Mouse (Mus musculus) cerebellum, adult 2 months (tissue): ENCODE measurements around the gene Bloc1s3. TPM values are rescaled to one million over a fixed set of nuclear protein-coding genes. Genes with fewer than 3 reads are reported as not detected.

Source experiments
- DNase-seq, 2 experiments: peaks; one replicate each; pipeline ENCODE4 v3.0.0; 2021
- H3K27ac ChIP-seq: fragments of 200-500 bp; 2 replicates; pipeline ENCODE4 v1.5.1; 2012; ENCODE audit warnings: low read length, control low read depth, inconsistent platforms; ENCODE audit not compliant: insufficient read depth
- H3K27me3 ChIP-seq: fragments of 200-500 bp; 2 replicates; pipeline ENCODE4 v1.6.1; 2012; ENCODE audit warnings: inconsistent platforms, mild to moderate bottlenecking, low read length, moderate library complexity; ENCODE audit not compliant: control insufficient read depth, insufficient read depth
- H3K4me1 ChIP-seq: fragments of 200-500 bp; 2 replicates; pipeline ENCODE4 v1.6.1; 2011; ENCODE audit warnings: low read length; ENCODE audit not compliant: control insufficient read depth, insufficient read depth
- H3K4me3 ChIP-seq: fragments of 200-500 bp; replicated peaks from 2 replicates; pipeline ENCODE3; 2011; ENCODE audit warnings: mild to moderate bottlenecking, low read depth, low read length, control low read depth; ENCODE audit not compliant: insufficient read depth
- CTCF ChIP-seq: fragments of 200-500 bp; IDR thresholded peaks from 2 replicates; pipeline ENCODE4 v1.5.1; 2011; ENCODE audit warnings: low read depth, mild to moderate bottlenecking, control low read depth, low read length, moderate library complexity, borderline replicate concordance; ENCODE audit not compliant: insufficient read depth
- POLR2A ChIP-seq: fragments of 200-500 bp; IDR thresholded peaks from 2 replicates; pipeline ENCODE4 v1.6.1; 2011; ENCODE audit warnings: low read length, control low read depth, borderline replicate concordance; ENCODE audit not compliant: insufficient read depth
- WGBS: fragments of 180-500 bp; shearing (Covaris S2); methylation state at CpG from one replicate; pipeline ENCODE4 v1.1.7; 2018; 5-methylcytosine and 5-hydroxymethylcytosine counted together
- polyA plus RNA-seq: library from polyadenylated mRNA; depleted of rRNA; stranded (reverse); fragments of >200 nt; gene quantifications from 2 replicates; pipeline ENCODE4 v1.2.3, GENCODE M21; 2012; rRNA removed

The Bloc1s3 gene
- polyA plus RNA-seq: 8.6 and 9.2 TPM in 2 replicates

GRCm38 (mm10) chr7:19508150-19508923 lies at the start of gene Bloc1s3, which contains the start of gene Trappc6a:
Gene Bloc1s3, minus strand, starts transcription at chr7:19508367.
Gene Trappc6a, plus strand, starts transcription at chr7:19508395.
- Histone ChIP-seq H3K4me1 (peaks cover 7% of the 10 kb centered on the region; the same call in 1 of the 2 replicates), H3K4me3 (peak within 1 kb of the TSS; percentile 94), H3K27ac (peak within 1 kb of the TSS; percentile 29; the same call in 1 of the 2 replicates), H3K27me3 (no peaks in the 10 kb centered on the region)
- no peak for TF ChIP-seq CTCF
- TF ChIP-seq POLR2A: peak; percentile 51; the same call in 1 of the 2 replicates
- peak; percentile 94 to 95 for DNase-seq
- under 1% methylated on average over 56 of the region's 56 CpGs for WGBS

- 20% methylated on average over 2 of the region's 2 CpGs for WGBS
- TF ChIP-seq CTCF (no peak), POLR2A (no peak)
- H3K27ac ChIP-seq: peak overlapping the region; percentile 64
- DNase-seq: peak in 1 of 2 experiments; percentile 69
- no peak overlapping the region for H3K4me3 ChIP-seq
- peaks cover 52% of the 10 kb centered on the region for H3K4me1 ChIP-seq
- no peaks in the 10 kb centered on the region for H3K27me3 ChIP-seq
Measured at GRCm38 (mm10) chr7:19557086-19557485, 48.9 kb upstream of the Bloc1s3 start.

DNA sequence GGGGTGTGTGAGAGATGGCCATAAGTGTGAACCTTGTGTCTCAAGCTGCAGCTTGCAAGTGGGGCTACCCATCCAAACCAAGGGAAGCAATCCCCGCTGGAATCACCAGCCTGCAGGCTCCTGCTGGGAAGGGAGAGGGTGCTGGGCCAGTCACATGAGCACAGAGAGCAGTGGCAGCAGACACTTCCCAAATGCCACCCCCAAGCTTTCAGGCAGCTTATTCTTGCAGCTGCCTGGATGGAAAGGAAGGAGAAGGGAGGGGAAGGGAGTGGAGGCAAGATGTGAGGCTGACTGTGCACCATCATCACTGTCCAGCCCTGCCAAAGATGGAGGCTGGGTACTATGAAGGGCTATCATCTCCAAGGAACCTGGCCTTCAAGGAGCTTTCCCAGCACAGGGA lies 46.0 kb upstream of the Bloc1s3 start:
- H3K4me3 ChIP-seq: no peak overlapping the region
- no peak for TF ChIP-seq CTCF
- no peak for TF ChIP-seq POLR2A
- 39% methylated on average over 1 of the region's 1 CpGs for WGBS
- no peaks in the 10 kb centered on the region for H3K27me3 ChIP-seq
- peaks cover 46% of the 10 kb centered on the region for H3K4me1 ChIP-seq
- no peak for DNase-seq
- no peak overlapping the region for H3K27ac ChIP-seq

DNA sequence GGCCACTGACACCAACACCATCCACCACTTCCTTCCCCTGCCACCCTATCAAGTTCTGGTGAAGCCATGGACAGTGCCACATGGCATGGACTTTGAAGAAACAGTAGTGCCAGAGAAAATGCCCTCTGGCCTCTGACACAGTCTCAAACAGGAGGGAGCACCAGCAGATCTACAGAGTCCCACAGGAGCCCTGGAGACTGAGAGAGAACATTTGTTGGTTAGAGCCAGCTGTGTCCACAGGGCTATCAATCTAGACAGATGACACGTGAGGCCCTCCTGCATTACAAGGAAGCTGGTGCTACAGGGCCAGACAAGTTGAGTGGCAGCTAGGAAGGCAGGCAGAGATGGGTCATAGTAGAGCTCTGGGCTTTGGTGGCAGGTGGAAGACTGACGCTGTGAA lies 44.3 kb upstream of the Bloc1s3 start:
- TF ChIP-seq POLR2A: no peak
- no peak for TF ChIP-seq CTCF
- H3K4me1 ChIP-seq: peaks cover 39% of the 10 kb centered on the region
- no peak overlapping the region for H3K4me3 ChIP-seq
- 41% methylated on average over 2 of the region's 2 CpGs for WGBS
- DNase-seq: no peak
- no peaks in the 10 kb centered on the region for H3K27me3 ChIP-seq
- no peak overlapping the region for H3K27ac ChIP-seq

GRCm38 (mm10) chr7:19551634-19552033 lies 43.5 kb upstream of the Bloc1s3 start:
- no peak for TF ChIP-seq CTCF
- TF ChIP-seq POLR2A: no peak
- no peak overlapping the region for H3K27ac ChIP-seq
- H3K27me3 ChIP-seq: no peaks in the 10 kb centered on the region
- DNase-seq: no peak
- H3K4me1 ChIP-seq: peaks cover 36% of the 10 kb centered on the region
- WGBS: 83% methylated on average over 5 of the region's 5 CpGs
- no peak overlapping the region for H3K4me3 ChIP-seq

DNA sequence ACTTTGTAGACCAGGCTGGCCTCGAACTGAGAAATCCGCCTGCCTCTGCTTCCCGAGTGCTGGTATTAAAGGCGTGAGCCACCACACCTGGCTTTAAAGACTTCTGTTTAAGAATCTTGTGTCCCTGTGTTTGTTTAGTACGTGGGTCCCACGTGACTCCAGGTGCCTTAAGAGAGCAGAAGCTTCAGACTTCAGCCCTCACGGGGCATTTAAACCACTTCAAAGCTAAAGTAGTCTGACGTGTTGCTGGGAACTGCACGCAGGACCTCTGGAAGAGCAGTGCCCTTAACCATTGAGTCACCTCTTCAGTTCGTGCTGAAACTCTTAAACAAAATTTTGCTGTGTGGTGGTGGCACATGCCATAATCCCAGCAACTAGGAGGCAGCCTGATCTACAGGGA lies 41.2 kb upstream of the Bloc1s3 start:
- Histone ChIP-seq H3K4me3 (no peak overlapping the region), H3K27me3 (no peaks in the 10 kb centered on the region), H3K4me1 (peaks cover 36% of the 10 kb centered on the region), H3K27ac (no peak overlapping the region)
- no peak for DNase-seq
- no peak for TF ChIP-seq POLR2A
- no peak for TF ChIP-seq CTCF
- 91% methylated on average over 10 of the region's 10 CpGs for WGBS

DNA sequence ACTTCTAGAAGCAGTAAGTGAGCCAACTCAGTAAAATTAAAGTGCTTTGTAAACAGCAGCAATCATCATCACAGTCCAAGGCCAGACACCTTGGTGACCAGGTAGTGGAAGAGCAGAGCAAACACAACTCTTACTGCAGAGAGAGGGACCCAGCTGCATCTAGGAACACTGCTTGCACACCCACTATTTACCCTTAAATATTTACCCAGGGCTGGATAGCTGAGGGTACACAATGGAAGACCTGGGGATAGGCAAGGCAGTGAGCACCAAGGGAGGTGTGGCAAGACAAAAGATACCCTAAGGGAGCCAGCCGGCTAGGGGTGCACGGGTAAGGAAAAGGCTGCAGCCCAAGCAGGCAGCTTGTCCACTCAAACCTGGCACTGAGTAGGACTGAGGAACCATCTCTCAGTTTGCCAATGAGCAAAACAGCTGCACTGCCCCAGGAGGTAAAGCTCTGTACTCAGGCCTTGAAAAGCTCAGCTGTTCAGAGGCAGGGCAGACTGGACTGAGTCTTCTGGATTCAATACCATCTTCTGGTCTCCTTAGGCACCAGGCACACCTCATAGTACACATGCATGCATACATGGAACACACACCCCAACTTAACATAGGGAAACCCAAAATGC lies 39.3 kb upstream of the Bloc1s3 start:
- Histone ChIP-seq H3K4me1 (peaks cover 39% of the 10 kb centered on the region), H3K27ac (no peak overlapping the region), H3K27me3 (no peaks in the 10 kb centered on the region), H3K4me3 (no peak overlapping the region)
- 10% methylated on average over 2 of the region's 2 CpGs for WGBS
- TF ChIP-seq POLR2A: no peak
- no peak for DNase-seq

GRCm38 (mm10) chr7:19546007-19546406 lies 37.8 kb upstream of the Bloc1s3 start:
- peaks cover 50% of the 10 kb centered on the region for H3K4me1 ChIP-seq
- WGBS: 19% methylated on average over 3 of the region's 3 CpGs

More at GRCm38 (mm10) chr7:19546007-19546406, 37.8 kb upstream of the Bloc1s3 start:
- TF ChIP-seq CTCF (no peak), POLR2A (no peak)
- H3K4me3 ChIP-seq: no peak overlapping the region
- no peak for DNase-seq
- H3K27ac ChIP-seq: no peak overlapping the region
- H3K27me3 ChIP-seq: no peaks in the 10 kb centered on the region
